Mouse (Mus musculus) olfactory bulb, adult 2 months (tissue): Measurements from ENCODE around the gene Gm11992.

Source experiments
- CTCF ChIP-seq: fragments of 200-500 bp; IDR thresholded peaks from 2 replicates; pipeline ENCODE4 v1.5.1; 2012; ENCODE audit warnings: low read depth, mild to moderate bottlenecking, low read length, moderate library complexity; ENCODE audit not compliant: insufficient read depth
- POLR2A ChIP-seq: fragments of 200-500 bp; IDR thresholded peaks from 2 replicates; pipeline ENCODE4 v1.6.1; 2012; ENCODE audit warnings: mild to moderate bottlenecking, low read depth, low read length, moderate library complexity; ENCODE audit not compliant: insufficient read depth

- no peak for TF ChIP-seq CTCF
- TF ChIP-seq POLR2A: no peak
Observed at GRCm38 (mm10) chr11:9031530-9031929, 16.9 kb upstream of the Gm11992 start.
